Mouse (Mus musculus) testis, adult 2 months (tissue): ENCODE data around the gene Scube3. TPM values are rescaled to one million over a fixed set of nuclear protein-coding genes. Genes with fewer than 3 reads are reported as not detected.

Source experiments
- H3K27ac ChIP-seq: fragments of 200-500 bp; 2 replicates; pipeline ENCODE4 v1.5.1; 2012; ENCODE audit warnings: low read depth, low read length; ENCODE audit not compliant: control insufficient read depth, insufficient read depth
- H3K27me3 ChIP-seq: fragments of 200-500 bp; 2 replicates; pipeline ENCODE4 v1.6.1; 2012; ENCODE audit warnings: mild to moderate bottlenecking, low read length, moderate library complexity; ENCODE audit not compliant: control insufficient read depth, insufficient read depth
- H3K36me3 ChIP-seq: fragments of 200-500 bp; 2 replicates; pipeline ENCODE4 v1.6.1; 2012; ENCODE audit warnings: mild to moderate bottlenecking, low read length; ENCODE audit not compliant: control insufficient read depth, insufficient read depth
- H3K4me1 ChIP-seq: fragments of 200-500 bp; 2 replicates; pipeline ENCODE4 v1.6.1; 2012; ENCODE audit warnings: low read length; ENCODE audit not compliant: control insufficient read depth, insufficient read depth
- H3K4me3 ChIP-seq: fragments of 200-500 bp; 2 replicates; pipeline ENCODE4 v1.5.1; 2012; ENCODE audit warnings: low read depth, mild to moderate bottlenecking, low read length, moderate library complexity, mixed read lengths; ENCODE audit not compliant: control insufficient read depth
- CTCF ChIP-seq: fragments of 200-500 bp; IDR thresholded peaks from 2 replicates; pipeline ENCODE4 v1.5.1; 2012; ENCODE audit warnings: low read depth, mild to moderate bottlenecking, inconsistent platforms, low read length, moderate library complexity; ENCODE audit not compliant: control insufficient read depth, insufficient read depth, insufficient replicate concordance
- POLR2A ChIP-seq: fragments of 200-500 bp; IDR thresholded peaks from 2 replicates; pipeline ENCODE4 v1.6.1; 2012; ENCODE audit warnings: low read depth, mild to moderate bottlenecking, inconsistent platforms, low read length, moderate library complexity; ENCODE audit not compliant: control insufficient read depth
- polyA plus RNA-seq: library from polyadenylated mRNA; depleted of rRNA; stranded (reverse); fragments of >200 nt; gene quantifications from 2 replicates; pipeline ENCODE4 v1.2.3, GENCODE M21; 2012

Scube3 gene
- polyA plus RNA-seq, 1 experiment, result 3.4 TPM

- H3K36me3 ChIP-seq, result 0 out of 2 replicates have a peak, but pooled peaks cover 2% of the 10 kb centered on the region
- no peaks in the 10 kb centered on the region for H3K27me3 ChIP-seq
- no peak overlapping the region for H3K4me3 ChIP-seq
- TF ChIP-seq POLR2A (no peak), CTCF (no peak)
- H3K27ac ChIP-seq, result 0 out of 2 replicates have a peak overlapping the region, but pooled peaks have one; percentile 4
- peaks cover 8% of the 10 kb centered on the region for H3K4me1 ChIP-seq
These were observed 38.4 kb downstream of the Scube3 start for GRCm38 (mm10) chr17:28180331-28180730.

- no peaks in the 10 kb centered on the region for H3K27me3 ChIP-seq
- no peak overlapping the region for H3K27ac ChIP-seq
- 0 out of 2 replicates have a peak, but pooled peaks cover 2% of the 10 kb centered on the region for H3K36me3 ChIP-seq
- no peak overlapping the region for H3K4me3 ChIP-seq
- peaks cover 8% of the 10 kb centered on the region for H3K4me1 ChIP-seq
- TF ChIP-seq CTCF, result no peak
- TF ChIP-seq POLR2A, result no peak
These were observed 39.0 kb downstream of the Scube3 start for GRCm38 (mm10) chr17:28180783-28181544.

DNA sequence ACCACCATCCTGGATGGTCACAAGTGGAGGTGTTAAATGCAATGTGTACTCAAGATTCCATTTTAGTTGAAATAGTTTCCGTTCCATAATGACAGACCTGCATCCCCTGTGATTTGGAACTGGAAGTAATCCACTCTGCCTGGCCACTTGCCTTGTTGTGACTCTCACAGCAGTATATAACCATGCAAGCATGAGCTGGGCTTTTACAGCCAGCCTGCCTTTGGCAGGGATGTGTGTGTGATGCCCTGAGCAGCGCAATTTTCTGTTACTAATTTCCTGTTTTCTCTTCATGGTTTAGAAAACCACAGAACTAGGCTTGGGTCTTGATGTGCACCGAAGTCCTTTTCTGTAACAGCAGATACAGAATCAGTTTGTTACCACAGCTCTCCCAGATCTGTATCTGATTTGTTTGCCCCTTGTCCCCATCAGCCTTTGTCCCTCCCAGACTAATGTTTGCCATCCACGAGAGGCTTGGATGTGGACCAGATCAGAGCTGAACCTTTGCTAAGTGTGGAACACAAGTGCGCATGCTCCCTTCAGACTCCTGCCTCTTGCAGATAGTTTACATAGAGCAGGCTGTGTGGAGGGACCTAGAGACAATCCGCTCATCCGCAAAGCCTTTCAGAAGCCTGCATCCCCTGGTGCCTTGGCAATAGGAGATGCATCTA is 43.2 kb downstream of the Scube3 start:
- Histone ChIP-seq H3K27ac (no peak overlapping the region), H3K27me3 (no peaks in the 10 kb centered on the region), H3K4me3 (no peak overlapping the region), H3K4me1 (no peaks in the 10 kb centered on the region), H3K36me3 (no peaks in the 10 kb centered on the region)
- TF ChIP-seq POLR2A (no peak), CTCF (no peak)

DNA sequence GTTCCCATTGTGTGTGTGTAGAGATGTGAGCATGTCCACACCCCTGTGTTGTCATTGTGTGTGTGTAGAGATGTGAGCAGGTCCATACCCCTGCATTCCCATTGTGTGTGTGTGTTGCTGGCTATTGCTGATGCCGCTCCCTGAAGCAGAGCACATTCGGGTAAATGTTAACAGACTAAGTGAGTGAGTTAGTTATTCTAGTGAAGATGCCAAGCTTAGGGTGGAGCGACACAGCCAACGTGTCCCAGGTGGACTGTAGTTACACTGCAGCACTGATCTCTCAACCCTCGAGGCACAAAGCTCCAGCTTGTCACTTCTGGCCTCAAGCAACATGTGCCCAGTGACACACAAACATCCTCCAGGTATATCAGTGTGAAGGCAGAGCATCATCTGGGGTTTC is 46.4 kb downstream of the Scube3 start:
- H3K4me3 ChIP-seq, result no peak overlapping the region
- TF ChIP-seq POLR2A, result no peak
- TF ChIP-seq CTCF, result no peak
- no peak overlapping the region for H3K27ac ChIP-seq
- H3K27me3 ChIP-seq, result no peaks in the 10 kb centered on the region
- H3K36me3 ChIP-seq, result peaks cover 4% of the 10 kb centered on the region; the same call in 1 of the 2 replicates
- H3K4me1 ChIP-seq, result no peaks in the 10 kb centered on the region

DNA sequence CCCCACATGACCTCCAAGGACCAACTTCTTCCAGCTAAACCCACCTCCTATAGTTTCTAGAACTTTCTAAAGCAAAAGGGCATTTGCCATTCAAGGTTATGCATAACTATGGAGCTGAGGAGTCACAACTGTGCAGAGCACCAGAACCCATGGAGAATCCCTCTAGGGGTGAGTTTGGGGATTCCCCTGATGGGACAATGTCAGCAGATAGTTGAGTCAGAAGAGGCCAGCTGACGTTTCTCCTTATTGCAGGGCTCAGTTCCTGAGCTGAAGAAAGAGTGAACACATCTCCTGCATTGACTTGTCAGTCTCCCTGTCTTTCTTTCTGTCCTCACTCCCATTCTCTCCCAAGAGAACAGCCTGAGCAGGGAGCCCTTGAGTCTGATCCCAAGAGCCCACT is 50.8 kb downstream of the Scube3 start:
- Histone ChIP-seq H3K27ac (no peak overlapping the region), H3K36me3 (peaks cover 8% of the 10 kb centered on the region), H3K27me3 (no peaks in the 10 kb centered on the region), H3K4me3 (no peak overlapping the region), H3K4me1 (no peaks in the 10 kb centered on the region)
- TF ChIP-seq CTCF, result no peak
- TF ChIP-seq POLR2A, result no peak

- TF ChIP-seq CTCF, result no peak
- TF ChIP-seq POLR2A, result no peak
- H3K27ac ChIP-seq, result no peak overlapping the region
- no peaks in the 10 kb centered on the region for H3K4me1 ChIP-seq
- H3K27me3 ChIP-seq, result no peaks in the 10 kb centered on the region
- H3K4me3 ChIP-seq, result no peak overlapping the region
- H3K36me3 ChIP-seq, result peaks cover 10% of the 10 kb centered on the region
These were observed 51.6 kb downstream of the Scube3 start for GRCm38 (mm10) chr17:28193559-28193958.

DNA sequence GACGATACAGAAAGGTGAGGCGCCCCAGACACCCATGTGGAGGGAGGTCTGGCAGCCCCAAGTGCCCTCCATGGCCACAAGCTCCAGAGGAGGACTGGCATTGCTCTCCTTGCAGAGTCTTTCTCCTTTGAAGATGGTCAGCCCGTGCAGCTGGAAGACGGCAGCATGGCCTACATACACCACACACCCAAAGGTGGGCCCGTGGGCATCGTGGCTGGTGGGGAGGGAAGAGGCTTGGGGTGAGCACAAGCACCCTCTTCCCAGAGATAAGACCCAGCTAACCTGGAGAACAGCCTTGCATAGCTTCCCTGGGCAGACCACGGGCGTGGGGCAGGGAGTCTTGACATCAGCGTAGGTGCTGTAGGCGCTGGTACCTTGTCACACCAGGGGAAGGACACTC is 53.1 kb downstream of the Scube3 start:
- Histone ChIP-seq H3K4me3 (no peak overlapping the region), H3K36me3 (peaks cover 13% of the 10 kb centered on the region), H3K27ac (no peak overlapping the region), H3K27me3 (no peaks in the 10 kb centered on the region), H3K4me1 (no peaks in the 10 kb centered on the region)
- TF ChIP-seq CTCF (no peak), POLR2A (no peak)
